Comparison of ENCODE assay signal across 34 mouse cellular contexts in the genomic region with DNA sequence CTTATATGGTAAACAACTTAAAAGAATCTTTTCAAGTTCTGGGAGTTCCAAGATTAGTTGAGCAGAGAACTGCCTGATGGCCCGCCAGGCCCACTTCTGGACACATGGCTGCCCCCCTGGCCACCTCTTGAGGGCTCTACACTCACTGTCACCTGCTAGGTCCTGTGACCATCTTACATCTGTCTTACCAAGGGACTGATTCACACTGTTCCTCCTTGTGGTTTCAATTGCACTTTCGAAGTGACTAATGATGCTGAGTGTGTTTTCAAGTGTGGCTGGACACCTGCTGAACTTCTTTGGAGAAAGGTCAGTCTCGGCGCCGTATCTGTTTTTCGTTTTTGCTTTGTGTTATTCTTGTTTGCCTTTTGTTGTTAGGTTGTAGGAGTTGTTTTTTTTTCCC.
DNase-seq lines count a peak whose midpoint lies in the region; ATAC-seq and TF ChIP-seq lines count a peak whose summit lies in the region.
"Had no signal": no experiment of that assay in that cellular context is flagged by ENCODE, and none has a peak within 500 bp of the region (broad histone marks: within the 10 kb centered on the region; RNA-seq: fewer than 3 reads in every experiment).

No protein-coding gene starts in this region.

- H3K4me2 ChIP-seq in kidney, embryonic 14.5 days (replicated peaks; ENCODE audit: low read depth, low read length): no peak overlapping the region
- H3K4me2 ChIP-seq in midbrain, embryonic 11.5 days: no peak overlapping the region
- H3K4me2 ChIP-seq: embryonic facial prominence, embryonic 13.5 days; forebrain, embryonic 12.5 days; heart, embryonic 11.5 days; hindbrain, embryonic 12.5 days; intestine, embryonic 15.5 days; liver, embryonic 15.5 days; lung, embryonic 15.5 days; midbrain, embryonic 15.5 days; neural tube, embryonic 12.5 days had no signal

- H3K9ac ChIP-seq in kidney, embryonic 14.5 days (ENCODE audit: low read depth, low read length): no peak overlapping the region
- H3K9ac ChIP-seq in midbrain, embryonic 11.5 days (ENCODE audit: low read length): no peak overlapping the region
- H3K9ac ChIP-seq: embryonic facial prominence, embryonic 13.5 days; forebrain, embryonic 12.5 days; forebrain, postnatal 0 days; hindbrain, embryonic 12.5 days; intestine, embryonic 15.5 days; liver, embryonic 15.5 days; lung, embryonic 15.5 days; midbrain, embryonic 15.5 days; neural tube, embryonic 12.5 days had no signal

- 31% methylated on average over 6 of the region's 6 CpGs for WGBS in spleen, adult 2 months
- WGBS in kidney, embryonic 14.5 days: 94% methylated on average over 6 of the region's 6 CpGs
- WGBS in midbrain, embryonic 11.5 days: 91% methylated on average over 6 of the region's 6 CpGs

- no peaks in the 10 kb centered on the region for H3K9me3 ChIP-seq in kidney, embryonic 14.5 days (ENCODE audit: control insufficient read depth, low read length)
- no peaks in the 10 kb centered on the region for H3K9me3 ChIP-seq in midbrain, embryonic 11.5 days (ENCODE audit: control insufficient read depth, low read length)
- H3K9me3 ChIP-seq: embryonic facial prominence, embryonic 13.5 days; forebrain, embryonic 12.5 days; hindbrain, embryonic 12.5 days; intestine, embryonic 15.5 days; liver, embryonic 15.5 days; lung, embryonic 15.5 days; midbrain, embryonic 15.5 days; neural tube, embryonic 12.5 days had no signal

- H3K27ac ChIP-seq in spleen, adult 2 months (ENCODE audit: insufficient read depth, low read length): no peak overlapping the region; the same call in 1 of the 2 replicates
- no peak overlapping the region for H3K27ac ChIP-seq in kidney, embryonic 14.5 days (ENCODE audit: low read depth, low read length)
- no peak overlapping the region for H3K27ac ChIP-seq in midbrain, embryonic 11.5 days (ENCODE audit: low read depth, low read length)
- H3K27ac ChIP-seq: embryonic facial prominence, embryonic 13.5 days; forebrain, embryonic 12.5 days; hindbrain, embryonic 12.5 days; hindbrain, postnatal 0 days; intestine, embryonic 15.5 days; liver, embryonic 15.5 days; lung, embryonic 15.5 days; midbrain, embryonic 15.5 days; neural tube, embryonic 12.5 days had no signal

- no peaks in the 10 kb centered on the region for H3K36me3 ChIP-seq in spleen, adult 2 months (ENCODE audit: control insufficient read depth, insufficient read depth, low read length)
- no peaks in the 10 kb centered on the region for H3K36me3 ChIP-seq in kidney, embryonic 14.5 days (ENCODE audit: control insufficient read depth, insufficient read depth, low read length)
- H3K36me3 ChIP-seq in midbrain, embryonic 11.5 days (ENCODE audit: control insufficient read depth, insufficient read depth, low read length): no peaks in the 10 kb centered on the region
- H3K36me3 ChIP-seq: embryonic facial prominence, embryonic 13.5 days; forebrain, embryonic 12.5 days; hindbrain, embryonic 12.5 days; intestine, embryonic 15.5 days; liver, embryonic 15.5 days; lung, embryonic 15.5 days; midbrain, embryonic 15.5 days; neural tube, embryonic 12.5 days had no signal

- peak; percentile 85 for ATAC-seq in megakaryocyte, adult 5-6 weeks (ENCODE audit: poor library complexity, severe bottlenecking)
- no peak for ATAC-seq in kidney, embryonic 14.5 days (ENCODE audit: low FRiP score, low TSS enrichment)
- ATAC-seq in midbrain, embryonic 11.5 days (ENCODE audit: low FRiP score): no peak
- ATAC-seq: activated CD4-positive, CD25-positive, alpha-beta regulatory T cell, adult 4 months; forebrain, postnatal 0 days; hindbrain, postnatal 0 days; intestine, embryonic 15.5 days; midbrain, embryonic 15.5 days had no signal

- TF ChIP-seq CTCF in spleen, adult 2 months (IDR thresholded peaks at IDR 0.05; ENCODE audit: extremely low read depth, insufficient read depth, insufficient read length, insufficient replicate concordance): no peak

- DNase-seq in spleen, adult 12 weeks (ENCODE audit: low spot score): peak; percentile 11
- DNase-seq in spleen, postnatal 4 days (ENCODE audit: low spot score in 2 of 2): no peak
- peak; percentile 38 to 80 for DNase-seq in spleen, adult 2 months (ENCODE audit: low read depth in 1 of 2, low spot score in 2 of 2)
- DNase-seq in adrenal gland, postnatal 25 days: no peak
- no peak for DNase-seq in midbrain, embryonic 11.5 days (ENCODE audit: low spot score, missing footprints)
- DNase-seq: adrenal gland, adult 2 months; cerebellum, adult 11 months; cerebellum, adult 9-10 months; cerebellum, postnatal 36 days; forebrain, postnatal 0 days; gastrocnemius, postnatal 14 days; heart, adult 11 months; heart, postnatal 36 days; kidney, adult 2 months; kidney, postnatal 10 days; layer of hippocampus, adult 9-11 months; liver; lung, postnatal 4 days; thymus, adult 2 months; thymus, postnatal 36 days had no signal

- H3K27me3 ChIP-seq in spleen, adult 2 months (ENCODE audit: control insufficient read depth, insufficient read depth, low read length): no peaks in the 10 kb centered on the region
- no peaks in the 10 kb centered on the region for H3K27me3 ChIP-seq in kidney, embryonic 14.5 days (ENCODE audit: control insufficient read depth, insufficient read depth, low read length)
- no peaks in the 10 kb centered on the region for H3K27me3 ChIP-seq in midbrain, embryonic 11.5 days (ENCODE audit: control insufficient read depth, insufficient read depth, low read length)
- H3K27me3 ChIP-seq: embryonic facial prominence, embryonic 13.5 days; forebrain, embryonic 12.5 days; hindbrain, embryonic 12.5 days; intestine, embryonic 15.5 days; liver, embryonic 15.5 days; lung, embryonic 15.5 days; midbrain, embryonic 15.5 days; neural tube, embryonic 12.5 days had no signal

- H3K4me3 ChIP-seq in spleen, adult 2 months (ENCODE audit: extremely low read depth, insufficient read depth, insufficient read length): no peak overlapping the region
- H3K4me3 ChIP-seq in kidney, embryonic 14.5 days (ENCODE audit: low read length): no peak overlapping the region
- no peak overlapping the region for H3K4me3 ChIP-seq in midbrain, embryonic 11.5 days (ENCODE audit: low read depth, low read length)
- H3K4me3 ChIP-seq: embryonic facial prominence, embryonic 13.5 days; erythroblast, embryonic 14.5 days; forebrain, embryonic 12.5 days; hindbrain, embryonic 12.5 days; intestine, embryonic 15.5 days; liver, embryonic 15.5 days; lung, embryonic 15.5 days; midbrain, embryonic 15.5 days; neural tube, embryonic 12.5 days had no signal

- H3K4me1 ChIP-seq in spleen, adult 2 months (ENCODE audit: control insufficient read depth, insufficient read depth, insufficient read length): peaks cover 16% of the 10 kb centered on the region; the same call in 1 of the 2 replicates
- no peaks in the 10 kb centered on the region for H3K4me1 ChIP-seq in kidney, embryonic 14.5 days (ENCODE audit: control insufficient read depth, insufficient read depth, low read length)
- H3K4me1 ChIP-seq in midbrain, embryonic 11.5 days (ENCODE audit: control insufficient read depth, insufficient read depth, low read length): no peaks in the 10 kb centered on the region
- H3K4me1 ChIP-seq: embryonic facial prominence, embryonic 13.5 days; forebrain, embryonic 12.5 days; hindbrain, embryonic 12.5 days; intestine, embryonic 15.5 days; liver, embryonic 15.5 days; lung, embryonic 15.5 days; midbrain, embryonic 15.5 days; neural tube, embryonic 12.5 days had no signal

- TF ChIP-seq POLR2A in spleen, adult 2 months (IDR thresholded peaks at IDR 0.05; ENCODE audit: low read depth, low read length): no peak; the same call in 1 of the 2 replicates

Comparison
In these comparisons a context has a peak if more than half of its experiments do, and no peak if none do; other contexts are left out.
1. DNase-seq: peak in spleen, adult 12 weeks (single experiment) and spleen, adult 2 months (2 of 2); none in spleen, postnatal 4 days (0 of 2), adrenal gland, postnatal 25 days (single experiment) and midbrain, embryonic 11.5 days (single experiment).